Mouse (Mus musculus) limb, embryonic 10.5 days (tissue): ENCODE results near the gene Zfp664. TPM values are rescaled to one million over a fixed set of nuclear protein-coding genes. Genes with fewer than 3 reads are reported as not detected.

Experiments
- DNase-seq: peaks from one replicate; pipeline ENCODE4 v3.0.0-alpha.2; 2017; ENCODE audit warnings: low spot score
- H3K27ac ChIP-seq: fragments of 300-500 bp; sonication (generic); 2 replicates; pipeline ENCODE4 v1.5.1; 2016; ENCODE audit warnings: mild to moderate bottlenecking
- H3K27me3 ChIP-seq: fragments of 300-500 bp; sonication (generic); 2 replicates; pipeline ENCODE4 v1.6.1; 2016; ENCODE audit warnings: low read depth, mild to moderate bottlenecking; ENCODE audit not compliant: poor library complexity, severe bottlenecking
- H3K36me3 ChIP-seq: fragments of 300-500 bp; sonication (generic); 2 replicates; pipeline ENCODE4 v1.6.1; 2016; ENCODE audit warnings: mild to moderate bottlenecking, moderate library complexity
- H3K4me1 ChIP-seq: fragments of 300-500 bp; sonication (generic); 2 replicates; pipeline ENCODE4 v1.6.1; 2016
- H3K4me3 ChIP-seq: fragments of 300-500 bp; sonication (generic); 2 replicates; pipeline ENCODE4 v1.5.1; 2016; ENCODE audit warnings: mild to moderate bottlenecking, moderate library complexity
- H3K9me3 ChIP-seq: fragments of 300-500 bp; sonication (generic); replicated peaks from 2 replicates; pipeline ENCODE4 v1.6.1; 2016; ENCODE audit warnings: mild to moderate bottlenecking
- WGBS: fragments of 180-500 bp; shearing (Covaris S2); methylation state at CpG from one replicate; pipeline ENCODE4 v1.1.7; 2016; 5-methylcytosine and 5-hydroxymethylcytosine counted together
- polyA plus RNA-seq: library from polyadenylated mRNA; unstranded; fragments of >200 nt; fragmentation: Nextera tagmentation; extraction: Ambion mirVana; gene quantifications from 2 replicates; pipeline ENCODE4 v1.2.1, GENCODE M21; 2016

The Zfp664 gene
- polyA plus RNA-seq, 1 experiment from 2014 or later: 157 TPM

DNA sequence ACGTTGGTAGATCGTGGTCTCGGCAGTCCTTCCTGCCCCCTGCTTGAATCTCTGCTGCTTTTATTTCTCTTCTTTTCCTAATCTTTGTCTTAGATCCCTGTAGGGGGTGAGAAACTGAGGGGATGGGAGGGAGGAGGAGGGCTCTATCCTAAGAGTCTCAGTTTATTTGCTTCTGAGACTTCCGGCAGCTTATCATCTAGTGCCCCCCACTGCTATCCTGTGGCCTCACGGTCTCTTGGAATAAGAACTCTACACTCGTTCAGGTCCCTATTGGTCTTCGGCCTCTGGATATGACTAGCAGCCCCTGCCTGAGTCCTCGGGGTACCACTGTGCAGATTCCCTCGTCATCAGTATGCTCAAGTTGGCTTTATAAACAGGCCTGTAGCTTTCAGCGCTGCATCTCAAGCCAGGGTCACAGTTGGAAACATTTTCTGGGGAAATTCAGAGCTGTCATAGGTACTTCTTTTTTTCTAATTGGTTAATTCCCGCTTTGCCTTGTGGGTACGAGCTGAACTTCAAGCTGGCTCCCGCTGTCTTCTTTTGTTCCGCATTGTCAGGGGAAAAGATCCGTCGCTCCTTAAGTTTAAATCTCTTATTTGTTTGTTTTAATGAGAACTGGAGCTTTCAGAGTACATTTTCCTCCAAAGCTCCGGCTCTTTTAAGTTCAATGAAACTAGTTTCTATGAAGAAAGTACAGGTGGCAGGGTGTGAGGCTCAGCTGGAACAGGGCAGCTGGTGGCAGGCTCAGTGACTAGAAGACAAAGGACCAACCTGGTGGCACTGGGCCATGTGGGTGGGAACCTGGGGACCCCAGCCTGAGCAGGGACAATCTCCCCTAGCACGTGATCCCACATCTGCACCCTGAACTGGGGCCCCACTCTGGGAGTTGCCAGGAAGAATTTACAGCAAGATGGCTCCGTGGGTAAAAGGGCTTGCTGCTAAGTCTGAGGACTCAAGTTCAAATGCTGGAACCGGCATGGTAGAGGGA, 50.7 kb downstream of the Zfp664 start:
- no peaks in the 10 kb centered on the region for H3K9me3 ChIP-seq
- H3K27ac ChIP-seq: no peak overlapping the region

DNA sequence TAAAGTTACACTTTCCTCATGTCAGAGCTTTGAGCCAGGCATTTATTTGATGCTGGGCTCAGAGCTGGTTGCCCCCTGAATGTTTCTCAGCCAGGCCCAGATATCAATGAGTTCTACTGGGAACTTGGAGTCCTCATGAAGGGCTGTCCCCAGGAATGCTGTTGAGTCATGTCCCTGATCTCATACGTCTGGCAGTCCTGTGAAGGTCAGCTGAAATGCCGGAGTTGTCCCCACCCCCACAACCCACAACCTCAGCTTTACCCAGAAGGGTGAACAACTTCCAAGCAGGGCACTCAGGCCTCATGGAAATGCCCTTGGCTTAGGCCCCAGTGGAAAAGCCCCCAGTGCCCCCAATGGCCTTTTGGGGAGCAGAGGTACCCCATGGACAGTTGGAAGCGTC, 57.3 kb downstream of the Zfp664 start:
- 86% methylated on average over 3 of the region's 3 CpGs for WGBS
- H3K27ac ChIP-seq: no peak overlapping the region
- no peak overlapping the region for H3K4me3 ChIP-seq
- DNase-seq: no peak
- no peaks in the 10 kb centered on the region for H3K9me3 ChIP-seq
- H3K36me3 ChIP-seq: no peaks in the 10 kb centered on the region
- H3K4me1 ChIP-seq: peaks cover 7% of the 10 kb centered on the region; the same call in 1 of the 2 replicates
- no peaks in the 10 kb centered on the region for H3K27me3 ChIP-seq

More for the DNA sequence above, 50.7 kb downstream of the Zfp664 start:
- 54% methylated on average over 20 of the region's 20 CpGs for WGBS
- H3K4me3 ChIP-seq: no peak overlapping the region
- H3K4me1 ChIP-seq: no peaks in the 10 kb centered on the region
- H3K36me3 ChIP-seq: no peaks in the 10 kb centered on the region
- no peak for DNase-seq
- H3K27me3 ChIP-seq: no peaks in the 10 kb centered on the region

DNA sequence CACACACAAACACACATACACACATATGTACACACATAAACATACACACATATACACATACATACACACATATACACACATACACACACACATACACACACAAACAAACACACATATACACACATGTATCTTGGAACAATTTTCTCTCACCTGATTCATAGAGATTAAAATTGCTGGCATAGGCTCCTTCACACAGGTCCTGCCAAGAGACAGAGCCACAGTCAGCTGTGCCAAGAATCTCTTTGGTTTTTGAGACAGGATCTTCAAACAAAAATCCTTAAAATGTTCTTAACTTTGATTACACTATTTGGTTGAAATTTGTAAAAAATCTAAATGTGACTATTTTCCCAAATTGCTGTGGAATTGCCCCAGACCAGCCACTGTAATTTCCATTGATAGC, 58.9 kb downstream of the Zfp664 start:
- Histone ChIP-seq H3K4me1 (peaks cover 14% of the 10 kb centered on the region; the same call in 1 of the 2 replicates), H3K27ac (no peak overlapping the region), H3K36me3 (no peaks in the 10 kb centered on the region), H3K9me3 (no peaks in the 10 kb centered on the region), H3K27me3 (no peaks in the 10 kb centered on the region), H3K4me3 (no peak overlapping the region)
- DNase-seq: no peak

DNA sequence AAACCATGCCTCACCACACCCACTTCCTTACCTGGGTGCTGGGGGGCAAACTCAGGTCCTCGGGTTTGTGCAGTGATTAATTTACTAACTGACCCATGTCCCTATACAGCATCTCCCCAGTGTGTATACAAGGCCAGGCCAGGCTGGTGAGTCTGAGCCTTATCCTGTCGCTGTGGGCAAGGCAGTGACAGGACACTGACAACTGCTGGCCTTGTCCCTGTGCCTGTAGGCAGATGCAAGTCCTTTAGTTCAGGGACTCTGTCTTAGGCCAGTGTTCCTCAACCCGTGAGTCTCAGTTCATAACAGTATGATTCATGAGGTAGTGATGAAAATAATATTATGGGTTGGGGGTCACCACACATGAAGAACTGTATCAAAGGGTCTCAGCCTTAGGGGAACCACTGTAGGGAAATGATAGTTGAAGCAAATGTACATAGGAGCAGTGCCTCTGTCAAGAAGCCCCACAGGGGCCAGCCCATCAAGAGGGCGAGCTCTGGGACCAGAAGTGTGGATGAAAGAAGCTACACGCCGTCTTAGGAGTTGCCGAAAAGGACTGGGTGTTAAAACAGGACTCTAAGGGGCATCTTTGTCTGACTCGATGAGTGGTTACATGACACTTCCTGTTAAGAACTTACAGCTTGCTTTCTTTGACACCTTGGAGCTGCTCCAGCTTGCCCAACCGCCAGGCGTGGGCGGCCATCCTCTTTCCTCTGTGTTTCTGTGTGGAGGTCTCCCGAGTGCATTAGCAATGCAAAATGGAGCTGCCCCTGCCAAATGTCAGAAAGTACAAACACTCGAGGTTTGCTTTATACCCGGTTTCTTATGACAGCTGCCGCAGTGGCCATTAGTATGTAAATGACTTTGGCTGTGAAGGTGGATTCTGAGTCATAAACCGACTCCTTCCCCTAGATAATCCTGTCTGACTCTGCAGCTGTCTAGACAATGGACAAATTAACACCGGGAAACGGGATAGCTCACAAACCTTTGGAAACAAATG, 60.2 kb downstream of the Zfp664 start:
- DNase-seq: no peak
- WGBS: 41% methylated on average over 18 of the region's 18 CpGs
- no peaks in the 10 kb centered on the region for H3K9me3 ChIP-seq
- H3K27me3 ChIP-seq: no peaks in the 10 kb centered on the region
- H3K4me3 ChIP-seq: no peak overlapping the region
- 0 out of 2 replicates have a peak overlapping the region, but pooled peaks have one; percentile 4 for H3K27ac ChIP-seq
- no peaks in the 10 kb centered on the region for H3K36me3 ChIP-seq
- peaks cover 15% of the 10 kb centered on the region; the same call in 1 of the 2 replicates for H3K4me1 ChIP-seq

DNA sequence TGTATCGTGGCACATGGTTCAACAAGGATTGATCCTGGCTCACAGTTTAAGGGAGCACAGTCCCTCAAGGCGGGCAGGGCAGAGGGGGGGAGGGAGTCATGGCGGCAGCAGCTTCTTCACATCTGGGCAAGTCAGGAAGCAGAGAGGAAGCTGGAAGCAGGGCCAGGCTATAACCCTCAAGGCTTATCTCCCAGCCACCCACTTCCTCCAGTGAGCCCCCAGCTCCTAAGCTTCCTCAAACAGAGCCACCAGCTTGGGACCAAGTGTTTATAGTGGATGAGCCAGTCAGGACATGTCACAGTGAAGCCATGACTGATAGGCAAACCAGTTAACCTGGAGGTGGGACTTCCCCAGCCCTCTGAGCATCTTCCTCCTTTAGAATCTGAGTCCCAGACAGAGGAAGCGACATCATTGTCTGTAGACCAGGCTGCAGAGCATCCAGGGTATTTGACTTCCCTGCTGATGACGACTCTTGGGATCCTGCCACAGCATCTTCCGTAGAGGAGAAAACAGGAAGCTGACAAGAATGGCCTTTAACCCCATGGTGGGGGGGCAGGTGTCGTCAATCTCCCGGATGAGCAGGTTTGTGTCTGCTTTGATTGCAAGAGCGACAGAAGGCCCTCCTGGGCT, 67.0 kb downstream of the Zfp664 start:
- Histone ChIP-seq H3K9me3 (no peaks in the 10 kb centered on the region), H3K4me1 (peaks cover 23% of the 10 kb centered on the region), H3K27me3 (no peaks in the 10 kb centered on the region), H3K36me3 (no peaks in the 10 kb centered on the region), H3K27ac (no peak overlapping the region), H3K4me3 (no peak overlapping the region)
- no peak for DNase-seq
- 80% methylated on average over 9 of the region's 9 CpGs for WGBS

DNA sequence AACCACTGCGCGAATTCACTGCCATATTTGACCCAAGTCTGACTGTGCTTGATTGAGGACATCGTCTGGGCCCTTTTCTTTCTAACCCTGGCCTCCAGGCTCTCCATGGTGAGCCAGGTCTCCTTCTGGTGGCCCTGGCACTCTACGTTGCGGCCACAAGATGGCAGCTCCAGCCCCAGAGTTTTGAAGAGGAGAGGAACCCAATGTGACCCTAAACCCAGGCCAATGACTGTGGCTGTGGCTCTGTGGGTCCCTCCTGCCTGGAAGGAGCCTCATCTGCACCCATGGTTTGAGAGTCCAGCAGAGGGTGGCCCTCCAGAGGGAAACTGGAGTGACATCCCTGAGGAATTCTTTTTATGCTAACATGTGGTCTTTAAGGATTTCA, 67.6 kb downstream of the Zfp664 start:
- WGBS: 55% methylated on average over 5 of the region's 5 CpGs
- no peak overlapping the region for H3K4me3 ChIP-seq
- H3K36me3 ChIP-seq: no peaks in the 10 kb centered on the region
- H3K4me1 ChIP-seq: peaks cover 23% of the 10 kb centered on the region
- H3K27ac ChIP-seq: no peak overlapping the region
- H3K27me3 ChIP-seq: no peaks in the 10 kb centered on the region
- no peaks in the 10 kb centered on the region for H3K9me3 ChIP-seq
- no peak for DNase-seq

DNA sequence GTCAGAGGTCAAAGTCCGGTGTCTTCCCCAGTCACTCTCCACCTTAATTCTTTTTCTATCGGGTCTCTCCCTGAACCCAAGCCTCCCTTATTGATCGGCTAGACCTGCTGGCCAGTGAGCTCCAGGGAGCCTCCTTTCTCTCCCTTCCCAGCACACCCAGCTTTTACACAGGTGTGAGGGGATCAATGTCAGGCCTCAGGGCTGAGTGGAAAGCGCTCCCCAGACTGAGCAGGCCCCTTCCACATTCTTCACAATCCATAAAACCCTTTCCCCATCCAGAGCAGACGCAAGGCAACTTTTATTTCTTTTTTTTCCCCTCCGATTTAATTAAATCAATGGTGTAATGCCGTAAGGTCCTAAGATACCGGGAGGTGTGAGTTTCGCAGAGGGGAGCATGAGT, 68.1 kb downstream of the Zfp664 start:
- Histone ChIP-seq H3K36me3 (no peaks in the 10 kb centered on the region), H3K9me3 (no peaks in the 10 kb centered on the region), H3K27ac (peak overlapping the region; percentile 80), H3K4me3 (no peak overlapping the region), H3K4me1 (peaks cover 22% of the 10 kb centered on the region), H3K27me3 (no peaks in the 10 kb centered on the region)
- DNase-seq: no peak
- 65% methylated on average over 9 of the region's 9 CpGs for WGBS

DNA sequence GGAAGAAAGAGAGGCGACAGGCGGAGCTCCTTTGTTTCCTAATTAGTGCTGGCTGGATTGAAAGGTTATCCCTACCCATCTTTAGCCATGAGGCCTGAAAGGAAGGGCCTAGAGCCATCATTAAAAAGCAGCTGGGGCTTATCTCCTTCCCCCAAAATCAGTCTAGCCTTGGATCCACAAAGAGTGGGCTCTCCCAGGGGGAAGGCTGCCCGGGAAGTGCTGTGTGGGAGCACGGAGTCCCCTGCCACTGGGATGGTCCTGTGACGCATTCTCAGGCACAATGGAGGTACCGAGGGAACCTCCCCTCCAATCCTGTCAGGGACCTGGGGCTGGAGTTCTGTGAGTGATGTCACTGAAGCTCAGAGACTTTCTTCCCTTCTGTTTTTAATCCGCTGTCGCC, 68.6 kb downstream of the Zfp664 start:
- H3K4me1 ChIP-seq: peaks cover 20% of the 10 kb centered on the region
- no peak overlapping the region for H3K4me3 ChIP-seq
- WGBS: 35% methylated on average over 8 of the region's 8 CpGs
- no peaks in the 10 kb centered on the region for H3K9me3 ChIP-seq
- no peaks in the 10 kb centered on the region for H3K36me3 ChIP-seq
- peak overlapping the region; percentile 80 for H3K27ac ChIP-seq
- no peak for DNase-seq
- H3K27me3 ChIP-seq: no peaks in the 10 kb centered on the region

DNA sequence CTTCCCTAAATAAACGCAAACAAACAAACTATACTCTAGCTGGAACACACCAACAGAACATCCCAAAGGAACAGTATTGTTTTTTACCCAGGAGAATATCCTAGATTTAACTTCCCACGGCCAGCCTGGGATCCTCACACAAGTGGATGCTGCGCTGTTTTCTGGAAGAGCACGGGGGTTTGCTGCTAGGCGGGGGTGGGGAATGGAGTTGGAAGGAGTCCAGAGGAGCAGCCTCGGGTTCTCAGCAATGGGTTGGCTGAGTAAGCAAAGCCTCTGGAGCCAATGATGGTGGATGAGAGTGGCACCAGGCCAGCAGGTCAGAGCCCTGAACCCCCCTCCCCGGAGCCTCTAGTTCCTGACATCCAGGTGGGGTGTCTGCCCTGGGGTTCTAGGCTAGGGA, 72.1 kb downstream of the Zfp664 start:
- peaks cover 11% of the 10 kb centered on the region for H3K4me1 ChIP-seq
- 83% methylated on average over 7 of the region's 7 CpGs for WGBS
- H3K36me3 ChIP-seq: no peaks in the 10 kb centered on the region
- no peak overlapping the region for H3K27ac ChIP-seq
- H3K4me3 ChIP-seq: no peak overlapping the region
- H3K27me3 ChIP-seq: no peaks in the 10 kb centered on the region
- H3K9me3 ChIP-seq: no peaks in the 10 kb centered on the region
- no peak for DNase-seq

DNA sequence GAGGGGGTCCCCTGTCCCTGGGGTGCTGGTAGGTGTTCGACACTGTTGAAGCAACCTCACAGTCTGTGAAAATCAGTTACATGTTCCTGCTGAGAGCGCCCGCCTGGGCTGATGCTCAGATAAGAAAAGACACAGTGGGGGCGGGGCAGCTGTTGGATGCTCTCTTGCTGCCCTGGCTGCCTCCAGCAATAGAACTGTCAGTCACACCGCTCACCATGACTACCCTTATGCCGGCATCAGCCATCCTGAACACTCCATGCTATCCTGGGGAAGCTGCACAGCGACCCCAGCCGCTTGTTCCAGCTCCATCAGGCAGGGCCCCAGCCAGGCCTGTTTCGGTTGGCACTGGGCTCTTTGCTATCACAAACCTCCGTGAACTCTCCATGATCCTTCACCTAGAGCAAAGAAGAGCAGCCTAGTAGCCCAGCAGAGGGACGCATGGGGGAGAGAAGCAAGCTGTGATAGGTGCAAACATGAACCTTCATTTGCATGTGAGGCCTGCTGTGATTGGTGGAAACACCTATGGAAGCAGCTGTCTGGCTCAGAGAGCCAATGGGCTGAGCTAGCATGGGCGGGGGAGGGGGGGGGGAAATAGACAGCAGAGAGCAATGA, 80.8 kb downstream of the Zfp664 start:
- no peak overlapping the region for H3K27ac ChIP-seq
- H3K9me3 ChIP-seq: no peaks in the 10 kb centered on the region
- WGBS: 87% methylated on average over 12 of the region's 12 CpGs
- no peaks in the 10 kb centered on the region for H3K36me3 ChIP-seq
- no peak for DNase-seq
- H3K27me3 ChIP-seq: no peaks in the 10 kb centered on the region
- peaks cover 8% of the 10 kb centered on the region; the same call in 1 of the 2 replicates for H3K4me1 ChIP-seq
- no peak overlapping the region for H3K4me3 ChIP-seq

DNA sequence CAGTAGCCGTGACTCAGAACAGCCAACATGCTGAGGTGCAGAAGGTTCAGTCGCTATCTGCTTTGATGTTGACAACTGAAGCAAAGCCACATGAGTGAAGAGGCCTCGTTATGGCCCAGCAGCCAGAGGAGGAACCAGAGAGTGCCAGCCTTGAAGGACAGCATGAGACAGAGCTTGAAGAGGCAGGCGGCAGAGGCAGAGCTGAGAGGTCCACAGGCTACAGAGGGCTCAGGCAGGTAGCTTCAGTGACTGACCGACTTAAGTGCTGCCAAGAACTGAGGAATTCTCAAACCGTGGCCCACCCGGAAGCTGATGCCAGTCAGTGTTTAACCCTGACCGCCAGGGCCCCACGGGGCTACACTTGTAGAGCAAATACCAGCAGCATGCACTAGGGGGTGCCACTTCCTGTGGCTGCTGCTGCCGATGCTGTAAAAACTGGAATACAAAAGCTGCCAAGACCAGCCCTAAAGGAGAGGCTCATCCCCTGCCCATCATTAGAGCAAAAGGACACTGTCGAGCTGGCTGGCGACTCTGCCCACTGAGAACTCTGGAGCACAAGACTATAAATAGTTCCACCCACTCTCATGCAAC, 81.4 kb downstream of the Zfp664 start:
- Histone ChIP-seq H3K4me1 (peaks cover 8% of the 10 kb centered on the region; the same call in 1 of the 2 replicates), H3K27me3 (no peaks in the 10 kb centered on the region), H3K9me3 (no peaks in the 10 kb centered on the region), H3K4me3 (no peak overlapping the region), H3K36me3 (no peaks in the 10 kb centered on the region), H3K27ac (no peak overlapping the region)
- 70% methylated on average over 12 of the region's 12 CpGs for WGBS
- DNase-seq: no peak

DNA sequence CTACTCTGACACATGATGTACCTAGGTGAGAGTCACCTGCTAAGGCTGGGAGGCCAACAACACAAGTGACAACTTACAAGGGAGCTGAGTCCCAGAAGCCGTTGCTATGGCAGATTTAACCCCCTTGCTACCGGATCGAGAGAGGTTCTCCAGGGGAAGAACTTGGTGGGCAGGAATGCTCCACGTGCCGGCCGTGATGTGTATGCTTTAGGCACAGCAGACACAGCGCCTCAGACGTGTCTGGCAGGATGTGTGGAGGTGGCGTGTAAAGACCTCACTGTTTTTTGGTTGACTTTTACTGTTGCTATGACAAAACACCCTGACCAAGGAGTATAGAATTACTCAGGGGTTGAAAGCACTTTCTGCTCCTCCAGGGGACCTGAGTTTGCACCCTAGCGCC, 81.9 kb downstream of the Zfp664 start:
- no peak overlapping the region for H3K4me3 ChIP-seq
- H3K36me3 ChIP-seq: no peaks in the 10 kb centered on the region
- DNase-seq: no peak
- WGBS: 89% methylated on average over 10 of the region's 10 CpGs
- H3K27ac ChIP-seq: no peak overlapping the region
- H3K9me3 ChIP-seq: no peaks in the 10 kb centered on the region
- H3K27me3 ChIP-seq: no peaks in the 10 kb centered on the region
- H3K4me1 ChIP-seq: peaks cover 8% of the 10 kb centered on the region; the same call in 1 of the 2 replicates
